Mouse (Mus musculus): ENCODE data around the gene Rimbp3. TPM values are rescaled to one million over a fixed set of nuclear protein-coding genes. Genes with fewer than 3 reads are reported as not detected.

Rimbp3 gene
- total and polyA plus RNA-seq, 3 experiments = 0.06 to 0.34 TPM; not detected in 1

- Histone ChIP-seq H3K79me2 (replicated peaks; ENCODE audit: control insufficient read depth, extremely low read depth, insufficient read depth, poor library complexity, severe bottlenecking) (peaks cover 94% of the 10 kb centered on the region), H3K27me3 (replicated peaks) (no peaks in the 10 kb centered on the region), H3K4me3 (replicated peaks in 1 of 3; ENCODE audit: low read depth in 2 of 3, low read length in 2 of 3, poor library complexity in 1 of 3) (no peak overlapping the region), H3K4me1 (ENCODE audit: control insufficient read depth in 1 of 2, insufficient read depth in 2 of 2) (peaks cover 9 to 33% of the 10 kb centered on the region in 2 experiments; a peak in 3 of 4 replicates), H3K9me3 (replicated peaks; ENCODE audit: low read length) (no peaks in the 10 kb centered on the region), H3K4me2 (ENCODE audit: insufficient read depth, low read depth, poor library complexity, severe bottlenecking) (no peak overlapping the region), H3K36me3 (replicated peaks in 1 of 2; ENCODE audit: control insufficient read depth in 1 of 2, insufficient read depth in 1 of 2, low read length in 1 of 2) (peaks cover 62 to 86% of the 10 kb centered on the region in 2 experiments), H3K27ac (ENCODE audit: insufficient read depth, low read depth) (no peak overlapping the region), H3K9ac (ENCODE audit: insufficient read depth, low read depth) (no peak overlapping the region)
- DNase-seq (ENCODE audit: extremely low read depth) = no peak
- in situ Hi-C loops (cut with MboI; ENCODE audit: low pct_ligation_motif_present, low pct_unique_long_range_greater_than_20kb, low sequenced_read_pairs) = no loop called here
- dilution Hi-C loops (cut with MboI; ENCODE audit: extremely low pct_ligation_motif_present, extremely low pct_unique_long_range_greater_than_20kb, low sequenced_read_pairs) = no loop called here
- no peak for TF ChIP-seq MAZ (IDR thresholded peaks at IDR 0.05; ENCODE audit: low read depth, low read length)
- no peak for TF ChIP-seq E2F4 (IDR thresholded peaks at IDR 0.05; ENCODE audit: insufficient replicate concordance, low read depth, low read length)
- no peak for TF ChIP-seq ZNF384 (IDR thresholded peaks at IDR 0.05; ENCODE audit: low read depth, low read length)
- no peak for TF ChIP-seq CHD2 (IDR thresholded peaks at IDR 0.05; ENCODE audit: low read length)
- no peak for TF ChIP-seq ZMIZ1 (IDR thresholded peaks at IDR 0.05; ENCODE audit: low read depth, low read length)
- no peak for TF ChIP-seq RCOR1 (conservative IDR thresholded peaks at IDR 0.05; ENCODE audit: low read depth, low read length)
- TF ChIP-seq ZC3H11A (IDR thresholded peaks at IDR 0.05; ENCODE audit: low read depth, low read length) = no peak
- no peak for TF ChIP-seq TCF12 (IDR thresholded peaks at IDR 0.05; ENCODE audit: low read depth, low read length)
- no peak for TF ChIP-seq UBTF (IDR thresholded peaks at IDR 0.05; ENCODE audit: low read depth, low read length)
- TF ChIP-seq POLR2AphosphoS2 (IDR thresholded peaks at IDR 0.05; ENCODE audit: low read depth, low read length) = no peak
- TF ChIP-seq NRF1 (IDR thresholded peaks at IDR 0.05; ENCODE audit: low read depth, low read length) = no peak
- TF ChIP-seq TBP (conservative IDR thresholded peaks at IDR 0.05; ENCODE audit: low read depth, low read length) = no peak
- TF ChIP-seq EP300 (IDR thresholded peaks at IDR 0.05; ENCODE audit: low read length) = no peak
- TF ChIP-seq MEF2A (IDR thresholded peaks at IDR 0.05; ENCODE audit: borderline replicate concordance, low read depth, low read length) = no peak
- TF ChIP-seq POLR2A (IDR thresholded peaks at IDR 0.05; ENCODE audit: low read depth, low read length) = no peak
Observed at GRCm38 (mm10) chr16:17175765-17176164, 32.6 kb upstream of the Rimbp3 start.

- peaks cover 95% of the 10 kb centered on the region for H3K79me2 ChIP-seq (replicated peaks; ENCODE audit: control insufficient read depth, extremely low read depth, insufficient read depth, poor library complexity, severe bottlenecking)
- no peaks in the 10 kb centered on the region for H3K27me3 ChIP-seq (replicated peaks)
- no peak overlapping the region for H3K9ac ChIP-seq (ENCODE audit: insufficient read depth, low read depth)
- dilution Hi-C loops (cut with MboI; ENCODE audit: extremely low pct_ligation_motif_present, extremely low pct_unique_long_range_greater_than_20kb, low sequenced_read_pairs) (no loop called here), in situ Hi-C loops (cut with MboI; ENCODE audit: low pct_ligation_motif_present, low pct_unique_long_range_greater_than_20kb, low sequenced_read_pairs) (no loop called here)
- H3K4me3 ChIP-seq (replicated peaks in 1 of 3; ENCODE audit: low read depth in 2 of 3, low read length in 2 of 3, poor library complexity in 1 of 3) = no peak overlapping the region
- H3K4me1 ChIP-seq (ENCODE audit: control insufficient read depth in 1 of 2, insufficient read depth in 2 of 2) = peaks cover 22 to 52% of the 10 kb centered on the region in 2 experiments
- H3K36me3 ChIP-seq (replicated peaks in 1 of 2; ENCODE audit: control insufficient read depth in 1 of 2, insufficient read depth in 1 of 2, low read length in 1 of 2) = peaks cover 48 to 77% of the 10 kb centered on the region in 2 experiments
- TF ChIP-seq EP300 (IDR thresholded peaks at IDR 0.05; ENCODE audit: low read length) = no peak
- DNase-seq (ENCODE audit: extremely low read depth) = no peak
- no peak overlapping the region for H3K27ac ChIP-seq (ENCODE audit: insufficient read depth, low read depth)
- no peaks in the 10 kb centered on the region for H3K9me3 ChIP-seq (replicated peaks; ENCODE audit: low read length)
- H3K4me2 ChIP-seq (ENCODE audit: insufficient read depth, low read depth, poor library complexity, severe bottlenecking) = no peak overlapping the region
Observed at GRCm38 (mm10) chr16:17177623-17178170, 30.7 kb upstream of the Rimbp3 start.
